Mouse (Mus musculus) liver, embryonic 16.5 days (tissue): Measurements from ENCODE around the gene Efl1. TPM values are rescaled to one million over a fixed set of nuclear protein-coding genes. Genes with fewer than 3 reads are reported as not detected.
"Not testable (repeated sequence)": the region's sequence is repeated elsewhere in the genome, so short reads cannot be mapped to it uniquely, and the experiment has no call there.

ENCODE experiments used
- ATAC-seq: fragments of 200-750 bp; cut with Nextera tagmentation; 2 replicates; pipeline ENCODE4 v1.8.0; 2017; ENCODE audit warnings: low read depth, mild to moderate bottlenecking, moderate number of reproducible peaks, moderate library complexity
- H3K27ac ChIP-seq: fragments of 300-500 bp; sonication (generic); 2 replicates; pipeline ENCODE4 v1.5.1; 2014; ENCODE audit warnings: mild to moderate bottlenecking, low read length
- H3K27me3 ChIP-seq: fragments of 300-500 bp; sonication (generic); 2 replicates; pipeline ENCODE4 v1.6.1; 2014; ENCODE audit warnings: low read depth, low read length, mixed read lengths; ENCODE audit not compliant: control insufficient read depth, insufficient read depth
- H3K36me3 ChIP-seq: fragments of 300-500 bp; sonication (generic); 2 replicates; pipeline ENCODE4 v1.6.1; 2014; ENCODE audit warnings: mild to moderate bottlenecking; ENCODE audit not compliant: control insufficient read depth, insufficient read depth
- H3K4me1 ChIP-seq: fragments of 300-500 bp; sonication (generic); 2 replicates; pipeline ENCODE4 v1.6.1; 2014; ENCODE audit warnings: low read depth, low read length, mixed read lengths; ENCODE audit not compliant: control insufficient read depth
- H3K4me2 ChIP-seq: fragments of 300-500 bp; sonication (generic); 2 replicates; pipeline ENCODE4 v1.6.1; 2014; ENCODE audit warnings: low read depth, low read length, mixed read lengths
- H3K4me3 ChIP-seq: fragments of 300-500 bp; sonication (generic); 2 replicates; pipeline ENCODE4 v1.5.1; 2014; ENCODE audit warnings: low read depth, mild to moderate bottlenecking, low read length
- H3K9ac ChIP-seq: fragments of 300-500 bp; sonication (generic); 2 replicates; pipeline ENCODE4 v1.6.1; 2014; ENCODE audit warnings: low read depth, low read length
- H3K9me3 ChIP-seq: fragments of 300-500 bp; sonication (generic); replicated peaks from 2 replicates; pipeline ENCODE4 v1.6.1; 2016; ENCODE audit warnings: low read length; ENCODE audit not compliant: control insufficient read depth
- WGBS: fragments of 180-500 bp; shearing (Covaris S2); extraction: QIAGEN DNeasy Blood & Tissue Kit; methylation state at CpG from one replicate; pipeline ENCODE4 v1.1.7; 2014; ENCODE audit not compliant: insufficient replicate concordance; 5-methylcytosine and 5-hydroxymethylcytosine counted together
- polyA plus RNA-seq: library from polyadenylated mRNA; unstranded; fragments of >200 nt; fragmentation: Nextera tagmentation; extraction: Ambion mirVana; gene quantifications from 2 replicates; pipeline ENCODE4 v1.2.1, GENCODE M21; 2015

Efl1 gene
- polyA plus RNA-seq, 1 experiment from 2014 or later, result 8.0 TPM

DNA sequence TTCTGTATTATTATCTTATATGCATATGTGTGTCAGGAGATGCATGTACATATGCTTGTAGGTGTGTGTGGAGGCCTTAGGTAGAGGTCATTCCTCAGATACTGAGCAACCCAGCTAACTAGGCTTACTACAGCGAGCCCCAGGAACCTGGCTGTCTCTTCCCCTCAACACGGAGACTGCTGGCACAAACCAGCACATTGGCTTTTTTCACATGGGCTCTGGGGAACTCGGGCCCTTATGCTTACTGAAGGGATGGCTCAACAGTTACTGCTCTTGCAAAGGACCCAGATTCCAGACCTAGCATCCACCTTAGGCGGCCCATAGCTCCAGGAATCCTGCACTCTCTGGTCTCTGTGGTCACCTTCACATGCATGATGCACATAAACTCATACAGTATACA, 110.7 kb downstream of the Efl1 start:
- ATAC-seq, result no peak
- H3K36me3 ChIP-seq, result peaks cover 3% of the 10 kb centered on the region; the same call in 1 of the 2 replicates
- no peak overlapping the region for H3K4me2 ChIP-seq
- H3K27ac ChIP-seq, result no peak overlapping the region
- H3K9ac ChIP-seq, result no peak overlapping the region
- H3K27me3 ChIP-seq, result no peaks in the 10 kb centered on the region
- H3K4me3 ChIP-seq, result no peak overlapping the region
- H3K9me3 ChIP-seq, result no peaks in the 10 kb centered on the region
- 57% methylated on average over 4 of the region's 4 CpGs for WGBS
- H3K4me1 ChIP-seq, result no peaks in the 10 kb centered on the region

DNA sequence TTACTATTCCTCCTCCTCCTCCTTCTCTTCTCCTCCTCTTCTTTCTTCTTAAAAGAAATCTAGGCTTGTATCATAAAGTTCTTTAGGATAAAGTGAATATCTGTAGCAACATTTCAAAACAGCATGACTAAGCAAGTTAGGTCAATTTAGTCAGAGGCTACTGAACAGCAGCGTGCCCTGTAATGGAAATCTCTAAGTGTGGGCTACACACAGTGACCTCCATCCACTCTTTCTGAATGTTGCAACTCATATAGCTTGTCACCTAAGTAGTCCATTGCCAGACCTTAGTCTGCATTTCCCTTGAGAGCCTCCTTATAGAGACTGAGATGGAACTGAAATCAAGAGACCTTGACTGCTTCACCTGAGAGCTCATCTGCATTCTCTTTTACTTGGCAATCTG, 116.5 kb downstream of the Efl1 start:
- WGBS, result 66% methylated on average over 1 of the region's 1 CpGs
- H3K9ac ChIP-seq, result no peak overlapping the region
- no peaks in the 10 kb centered on the region for H3K9me3 ChIP-seq
- no peak overlapping the region for H3K27ac ChIP-seq
- no peaks in the 10 kb centered on the region for H3K27me3 ChIP-seq
- no peak for ATAC-seq
- no peak overlapping the region for H3K4me2 ChIP-seq
- H3K4me3 ChIP-seq, result no peak overlapping the region
- peaks cover 3% of the 10 kb centered on the region; the same call in 1 of the 2 replicates for H3K36me3 ChIP-seq
- H3K4me1 ChIP-seq, result no peaks in the 10 kb centered on the region

DNA sequence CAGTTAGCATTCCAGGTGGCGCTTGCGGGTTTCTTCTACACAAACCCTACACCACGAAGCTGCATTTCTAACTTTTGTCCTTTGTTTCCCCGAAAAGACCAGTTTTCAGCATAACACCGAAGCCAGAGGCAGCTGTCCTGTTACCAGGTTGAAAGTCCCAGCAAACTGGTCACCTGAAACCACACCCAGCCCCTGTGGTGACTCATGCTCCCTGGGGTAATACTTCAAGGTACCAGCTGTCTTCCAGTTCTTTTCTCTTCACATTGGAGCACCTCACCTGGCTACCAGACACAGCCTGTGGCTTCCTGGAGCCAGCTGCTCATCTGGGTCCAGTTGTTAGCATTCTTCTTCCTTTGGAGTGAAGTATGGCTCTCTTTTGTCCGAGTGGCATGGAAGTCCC, 118.2 kb downstream of the Efl1 start:
- H3K9me3 ChIP-seq, result 0 out of 2 replicates have a peak, but pooled peaks cover 2% of the 10 kb centered on the region
- no peak for ATAC-seq
- H3K9ac ChIP-seq, result no peak overlapping the region
- H3K4me2 ChIP-seq, result no peak overlapping the region
- WGBS, result 84% methylated on average over 6 of the region's 6 CpGs
- no peak overlapping the region for H3K4me3 ChIP-seq
- no peaks in the 10 kb centered on the region for H3K4me1 ChIP-seq
- no peak overlapping the region for H3K27ac ChIP-seq
- H3K36me3 ChIP-seq, result peaks cover 3% of the 10 kb centered on the region; the same call in 1 of the 2 replicates
- no peaks in the 10 kb centered on the region for H3K27me3 ChIP-seq

DNA sequence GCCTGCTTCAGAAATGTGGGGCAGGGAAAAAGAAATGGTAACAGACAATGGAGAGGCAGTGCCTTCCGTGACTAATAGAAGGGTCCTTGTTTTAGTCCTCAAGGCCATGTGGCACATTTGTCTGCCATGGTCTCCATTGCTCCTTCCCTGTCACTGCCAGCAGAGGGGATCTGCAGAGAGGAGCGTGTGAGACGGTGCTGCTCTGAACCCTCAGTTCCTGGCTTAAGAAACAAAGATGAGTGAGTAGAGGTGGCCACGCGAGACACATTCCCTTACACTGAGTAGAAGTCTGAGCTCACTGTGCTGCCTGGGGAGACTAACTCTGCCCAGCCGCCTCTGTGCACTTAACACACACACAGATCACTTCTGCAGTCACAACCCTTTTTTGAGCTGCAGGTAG, 121.8 kb downstream of the Efl1 start:
- no peak overlapping the region for H3K4me2 ChIP-seq
- H3K4me3 ChIP-seq, result no peak overlapping the region
- 0 out of 2 replicates have a peak, but pooled peaks cover 2% of the 10 kb centered on the region for H3K9me3 ChIP-seq
- H3K36me3 ChIP-seq, result no peaks in the 10 kb centered on the region; the same call in 1 of the 2 replicates
- no peak overlapping the region for H3K27ac ChIP-seq
- WGBS, result 73% methylated on average over 6 of the region's 6 CpGs
- no peaks in the 10 kb centered on the region for H3K27me3 ChIP-seq
- no peaks in the 10 kb centered on the region for H3K4me1 ChIP-seq
- no peak overlapping the region for H3K9ac ChIP-seq
- no peak for ATAC-seq

DNA sequence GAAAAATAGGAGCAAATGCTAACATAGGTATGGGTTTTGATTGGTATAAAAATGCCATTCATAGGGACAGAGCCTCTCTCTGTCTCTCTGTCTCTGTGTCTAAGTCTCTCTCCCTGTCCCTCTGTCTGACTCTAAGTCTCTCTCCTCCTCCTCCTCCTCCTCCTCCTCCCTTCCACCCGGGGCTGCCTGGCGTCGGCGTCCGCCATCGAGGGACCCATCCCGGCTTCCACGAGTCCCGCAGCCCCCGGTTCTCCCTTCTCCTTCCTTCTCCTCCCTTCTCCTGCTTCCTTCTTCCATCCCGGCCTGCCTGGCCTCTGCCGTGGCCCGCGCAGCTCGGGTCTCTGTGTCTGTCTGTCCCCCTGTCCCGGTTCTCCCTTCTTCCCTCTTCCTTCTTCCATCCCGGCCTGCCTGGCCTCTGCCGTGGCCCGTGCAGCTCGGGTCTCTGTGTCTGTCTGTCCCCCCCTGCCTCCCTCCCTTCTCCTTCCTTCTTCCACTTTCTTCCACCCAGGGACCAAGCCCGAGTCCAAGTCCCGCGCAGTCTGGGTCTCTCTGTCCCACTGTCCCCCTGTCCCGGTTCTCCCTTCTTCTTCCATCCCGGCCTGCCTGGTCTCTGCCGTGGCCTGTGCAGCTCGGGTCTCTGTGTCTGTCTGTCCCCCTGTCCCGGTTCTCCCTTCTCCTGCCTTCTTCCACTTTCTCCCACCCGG, 122.7 kb downstream of the Efl1 start:
- not testable (repeated sequence) for H3K9me3 ChIP-seq, H3K27me3 ChIP-seq, H3K4me3 ChIP-seq, H3K4me1 ChIP-seq, H3K36me3 ChIP-seq, H3K27ac ChIP-seq, H3K4me2 ChIP-seq, H3K9ac ChIP-seq
- 78% methylated on average over 23 of the region's 29 CpGs for WGBS
- ATAC-seq, result peak; percentile 87

DNA sequence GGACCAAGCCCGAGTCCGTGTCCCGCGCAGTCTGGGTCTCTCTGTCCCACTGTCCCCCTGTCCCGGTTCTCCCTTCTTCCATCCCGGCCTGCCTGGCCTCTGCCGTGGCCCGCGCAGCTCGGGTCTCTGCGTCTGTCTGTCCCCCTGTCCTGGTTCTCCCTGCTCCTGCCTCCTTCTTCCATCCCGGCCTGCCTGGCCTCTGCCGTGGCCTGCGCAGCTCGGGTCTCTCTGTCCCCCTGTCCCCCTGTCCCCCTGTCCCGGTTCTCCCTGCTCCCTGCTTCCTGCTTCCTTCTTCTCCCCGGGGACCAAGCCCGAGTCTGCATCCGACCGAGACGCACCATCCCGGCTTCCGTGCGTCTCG, 123.2 kb downstream of the Efl1 start:
- WGBS, result 81% methylated on average over 25 of the region's 25 CpGs

DNA sequence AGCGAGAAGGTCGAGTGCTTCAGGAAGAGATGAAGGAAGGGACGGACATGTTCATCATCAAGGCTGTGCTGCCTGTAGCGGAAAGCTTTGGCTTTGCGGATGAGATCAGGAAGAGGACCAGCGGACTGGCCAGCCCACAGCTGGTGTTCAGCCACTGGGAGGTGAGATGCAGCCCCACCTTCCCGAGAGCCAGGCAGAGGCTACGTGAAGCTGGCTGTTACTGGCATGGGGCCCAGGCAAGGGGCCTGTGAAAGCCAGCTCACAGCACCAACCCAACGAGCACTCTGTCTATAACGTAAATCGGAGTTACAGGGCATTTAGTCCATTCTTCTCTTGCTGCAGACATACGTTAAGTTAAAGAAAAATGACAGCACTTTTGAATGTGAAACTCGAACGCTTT, 124.1 kb downstream of the Efl1 start:
- no peak overlapping the region for H3K27ac ChIP-seq
- no peaks in the 10 kb centered on the region for H3K4me1 ChIP-seq
- H3K36me3 ChIP-seq, result no peaks in the 10 kb centered on the region
- no peak overlapping the region for H3K9ac ChIP-seq
- no peaks in the 10 kb centered on the region for H3K27me3 ChIP-seq
- H3K9me3 ChIP-seq, result 0 out of 2 replicates have a peak, but pooled peaks cover 2% of the 10 kb centered on the region
- no peak overlapping the region for H3K4me3 ChIP-seq
- ATAC-seq, result no peak
- H3K4me2 ChIP-seq, result no peak overlapping the region
- 60% methylated on average over 14 of the region's 14 CpGs for WGBS

More for the DNA sequence above, 123.2 kb downstream of the Efl1 start:
- not testable (repeated sequence) for H3K27me3 ChIP-seq, H3K4me1 ChIP-seq, H3K4me2 ChIP-seq, H3K36me3 ChIP-seq, H3K9me3 ChIP-seq, H3K4me3 ChIP-seq, H3K27ac ChIP-seq, H3K9ac ChIP-seq, ATAC-seq

DNA sequence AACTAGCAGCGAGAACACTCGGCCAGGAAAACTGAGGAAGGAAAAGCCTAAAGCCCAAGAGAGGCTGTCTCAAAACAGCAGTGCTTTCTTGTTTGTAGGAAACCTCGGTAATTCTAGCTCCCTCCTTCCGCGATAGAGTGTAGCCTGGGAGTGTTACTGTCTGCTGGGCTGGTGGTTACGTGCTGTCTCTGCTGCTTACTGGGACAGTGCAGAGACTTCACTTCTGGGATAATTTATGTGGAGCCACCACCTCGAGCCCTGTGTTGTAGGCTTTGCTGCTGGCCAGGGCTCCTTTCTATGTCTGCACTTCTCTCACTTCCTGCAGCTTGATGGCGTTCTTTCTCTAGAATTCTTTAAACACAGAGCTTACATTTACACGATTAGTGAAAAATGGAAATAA, 124.7 kb downstream of the Efl1 start:
- Histone ChIP-seq H3K4me3 (no peak overlapping the region), H3K4me2 (no peak overlapping the region), H3K9ac (no peak overlapping the region), H3K9me3 (0 out of 2 replicates have a peak, but pooled peaks cover 2% of the 10 kb centered on the region), H3K36me3 (no peaks in the 10 kb centered on the region), H3K27ac (no peak overlapping the region), H3K27me3 (no peaks in the 10 kb centered on the region), H3K4me1 (no peaks in the 10 kb centered on the region)
- no peak for ATAC-seq
- 58% methylated on average over 9 of the region's 9 CpGs for WGBS

DNA sequence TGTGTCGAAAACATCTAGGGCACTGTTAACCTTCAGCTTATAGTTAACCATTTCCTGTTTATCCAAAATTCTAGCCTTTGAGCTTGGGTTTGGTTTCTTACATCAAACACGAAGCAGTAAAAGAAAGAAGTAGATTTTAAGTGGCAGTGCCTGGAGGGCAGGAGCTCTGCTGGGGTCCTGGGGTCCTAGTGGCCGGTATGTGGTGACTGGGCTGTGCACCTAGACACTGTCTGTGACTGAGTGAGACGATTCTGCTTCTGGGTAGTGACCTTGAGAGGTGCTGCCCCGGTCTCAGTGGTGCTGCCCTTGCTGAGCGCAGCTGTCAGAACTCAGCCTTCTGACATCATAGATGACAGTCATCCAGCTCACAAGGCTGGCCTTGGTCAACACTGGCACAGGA, 125.5 kb downstream of the Efl1 start:
- no peak overlapping the region for H3K4me3 ChIP-seq
- H3K4me2 ChIP-seq, result no peak overlapping the region
- WGBS, result 67% methylated on average over 6 of the region's 6 CpGs
- no peaks in the 10 kb centered on the region for H3K27me3 ChIP-seq
- no peaks in the 10 kb centered on the region for H3K4me1 ChIP-seq
- 0 out of 2 replicates have a peak, but pooled peaks cover 2% of the 10 kb centered on the region for H3K9me3 ChIP-seq
- ATAC-seq, result no peak
- no peak overlapping the region for H3K27ac ChIP-seq
- H3K9ac ChIP-seq, result no peak overlapping the region
- H3K36me3 ChIP-seq, result no peaks in the 10 kb centered on the region
